Mouse (Mus musculus) CD8-positive naive resting alpha-beta T cell, adult 2 months (primary cell): ENCODE data around the gene Ano1.

Source experiments
- DNase-seq, 2 experiments: peaks; one replicate each; pipeline ENCODE4 v3.0.0; 2022; ENCODE audit warnings: low read depth in 2 of 2, low spot score in 2 of 2

Gene Ano1

GRCm38 (mm10) chr7:144768845-144769244 lies 17.1 kb upstream of the Ano1 start:
- DNase-seq: no peak

GRCm38 (mm10) chr7:144764537-144765282 lies 12.9 kb upstream of the Ano1 start:
- DNase-seq: no peak

- DNase-seq: no peak
These were observed 12.2 kb upstream of the Ano1 start for GRCm38 (mm10) chr7:144764013-144764412.

GRCm38 (mm10) chr7:144762496-144763235 lies 10.9 kb upstream of the Ano1 start:
- DNase-seq: no peak

GRCm38 (mm10) chr7:144760228-144760627 lies 8.5 kb upstream of the Ano1 start:
- no peak for DNase-seq

DNA sequence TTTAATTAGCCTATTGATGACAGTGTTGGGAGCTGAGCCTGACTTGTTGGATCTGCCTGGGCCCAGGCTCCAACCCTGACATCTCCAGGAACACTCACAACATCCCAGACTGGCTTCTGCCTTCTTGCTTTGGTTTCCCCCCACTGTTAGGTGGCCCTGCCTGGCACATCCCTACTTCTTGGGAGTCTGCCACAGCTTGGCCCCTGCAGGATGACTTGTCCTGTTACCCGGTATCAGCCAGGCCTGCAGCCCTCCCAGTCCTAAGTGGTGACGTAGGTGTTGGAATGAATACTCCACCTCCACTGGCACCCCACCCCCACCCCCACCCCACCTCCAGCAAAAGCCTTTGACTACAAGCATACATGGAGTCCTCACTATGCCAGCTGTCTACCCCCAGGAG lies 7.7 kb upstream of the Ano1 start:
- no peak for DNase-seq

GRCm38 (mm10) chr7:144755511-144756378 lies 4.0 kb upstream of the Ano1 start:
- DNase-seq: no peak

GRCm38 (mm10) chr7:144754722-144755121 lies 2.9 kb upstream of the Ano1 start:
- DNase-seq: no peak

DNA sequence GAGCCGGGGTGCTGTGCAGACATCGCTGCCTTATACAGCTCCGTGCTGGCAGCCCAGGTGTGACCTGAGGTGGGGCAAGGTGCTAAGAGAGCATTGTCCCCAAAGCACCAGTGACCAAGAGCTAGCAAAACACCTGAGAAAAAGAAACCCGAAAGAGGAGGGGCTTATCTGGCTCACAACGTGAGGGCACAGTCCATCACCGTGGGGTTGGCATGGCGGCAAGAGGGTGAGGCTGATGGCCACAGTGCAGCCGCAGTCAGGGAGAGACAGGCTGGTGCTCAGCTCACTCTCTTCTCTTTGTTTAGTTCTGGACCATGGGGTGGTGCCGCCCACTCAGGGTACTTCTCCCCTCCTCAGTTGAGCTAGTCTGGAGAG lies 1.9 kb upstream of the Ano1 start:
- DNase-seq: no peak

GRCm38 (mm10) chr7:144752919-144753656 lies 1.3 kb upstream of the Ano1 start:
- no peak for DNase-seq

- no peak for DNase-seq
These were observed 4.0 kb downstream of the Ano1 start for GRCm38 (mm10) chr7:144747756-144748155.

DNA sequence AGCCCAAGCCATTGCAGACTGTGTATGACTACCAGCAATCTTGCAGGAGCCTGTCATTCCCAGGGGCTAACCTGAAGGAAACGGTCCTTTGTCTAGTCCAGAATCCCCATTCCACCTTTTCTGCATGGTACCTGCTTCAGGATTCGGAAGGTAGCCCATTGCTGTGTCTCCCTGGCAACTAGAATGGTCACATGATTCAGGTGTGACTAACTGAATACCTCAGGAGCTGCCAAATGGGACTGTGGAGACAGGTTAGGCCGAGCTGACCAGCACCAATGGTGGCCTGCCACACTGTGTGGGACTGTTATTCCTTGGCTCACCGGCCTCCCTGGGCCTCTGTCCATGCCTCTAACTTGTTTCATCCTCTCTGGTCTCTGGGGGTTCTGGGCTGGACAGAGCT lies 5.3 kb downstream of the Ano1 start:
- DNase-seq: no peak

DNA sequence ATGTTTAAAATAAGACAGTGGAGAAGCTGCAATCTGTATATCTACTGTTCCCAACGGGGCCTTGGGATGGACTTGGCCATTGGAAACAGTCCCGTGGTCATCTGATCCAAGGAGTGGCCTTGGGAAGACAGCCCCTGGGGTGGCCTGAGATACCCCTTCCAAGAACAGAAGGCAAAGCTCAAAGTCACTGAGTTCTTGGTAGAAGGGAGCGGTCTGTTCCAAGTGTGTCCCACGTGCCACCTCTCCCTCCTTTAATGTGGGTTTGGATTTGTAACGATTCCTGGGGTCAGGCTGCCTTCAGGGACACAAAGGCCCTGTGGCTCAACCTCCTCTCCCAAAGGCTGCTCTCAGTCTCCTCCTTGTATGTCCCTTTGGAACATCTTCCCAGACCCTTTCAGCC lies 7.9 kb downstream of the Ano1 start:
- no peak for DNase-seq

DNA sequence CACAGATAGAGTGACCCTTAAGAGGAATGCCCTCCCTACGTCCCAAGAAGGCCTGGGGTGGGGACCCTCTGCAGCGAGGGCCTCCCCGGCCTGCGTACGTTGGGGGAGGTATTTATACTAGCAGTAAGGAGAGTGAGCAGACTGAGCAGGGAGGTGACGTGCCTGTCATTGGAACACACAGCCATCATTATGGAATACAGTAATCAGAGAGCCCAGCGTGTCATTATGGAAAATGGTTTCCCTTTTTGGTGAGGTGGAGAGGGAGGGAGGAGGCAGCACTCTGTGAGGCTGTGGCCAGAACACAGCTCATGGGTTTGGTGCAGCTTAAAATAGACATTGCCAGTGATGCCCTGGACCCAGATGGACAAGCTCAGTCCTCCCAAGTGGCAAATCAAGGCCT lies 11.1 kb downstream of the Ano1 start:
- DNase-seq: no peak

GRCm38 (mm10) chr7:144739810-144740209 lies 12.0 kb downstream of the Ano1 start:
- no peak for DNase-seq

- DNase-seq: no peak
These were observed 13.4 kb downstream of the Ano1 start for GRCm38 (mm10) chr7:144738357-144738798.

DNA sequence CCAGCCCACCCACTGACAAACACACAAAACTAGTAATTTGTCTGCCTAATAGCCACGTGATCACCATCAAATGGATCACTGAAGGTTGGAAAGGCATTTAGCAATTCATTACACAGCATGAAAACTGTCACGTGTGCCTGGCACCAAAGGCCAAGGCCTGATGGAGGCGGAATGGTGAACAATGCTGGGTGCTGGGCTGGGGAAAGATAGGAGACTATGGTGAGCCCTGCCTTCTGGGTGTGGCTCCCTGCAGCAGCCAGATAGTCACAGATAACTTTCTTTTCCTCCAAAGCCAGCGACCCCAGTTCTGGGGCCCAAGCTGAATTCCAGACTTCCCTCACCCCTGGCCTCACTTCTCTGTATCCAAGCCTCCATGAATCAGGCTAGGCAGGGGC lies 19.9 kb downstream of the Ano1 start:
- no peak for DNase-seq

DNA sequence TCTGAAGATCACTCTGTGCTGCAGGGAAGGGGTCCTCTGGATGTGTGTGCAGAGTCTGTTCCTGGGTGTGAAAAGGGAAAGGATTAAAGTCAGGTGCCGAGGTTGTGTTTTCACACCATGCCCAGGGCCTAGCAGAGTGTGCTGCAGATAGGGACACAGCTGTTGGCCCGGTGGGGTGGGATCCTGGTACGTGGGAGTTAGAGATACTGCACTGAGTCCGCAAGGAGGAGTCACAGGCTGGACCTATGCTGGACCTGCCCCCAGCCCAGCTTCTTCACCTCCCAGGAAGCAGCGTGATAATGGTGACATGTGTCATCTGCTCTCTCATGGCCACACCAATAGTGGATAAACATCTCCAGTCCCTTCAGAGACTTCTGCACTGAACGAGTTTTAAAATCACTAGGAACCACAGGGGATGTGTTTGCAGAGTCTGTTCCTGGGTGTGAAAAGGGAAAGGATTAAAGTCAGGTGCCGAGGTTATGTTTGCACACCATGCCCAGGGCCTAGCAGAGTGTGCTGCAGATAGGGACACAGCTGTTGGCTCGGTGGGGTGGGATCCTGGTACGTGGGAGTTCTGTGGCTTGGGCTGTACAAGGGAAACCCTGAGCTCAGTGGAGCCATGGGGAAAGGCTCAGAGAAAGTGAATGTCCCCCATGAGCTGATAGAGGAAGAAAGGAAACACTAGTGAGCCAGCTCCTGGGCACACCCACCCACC lies 20.4 kb downstream of the Ano1 start:
- DNase-seq: no peak

DNA sequence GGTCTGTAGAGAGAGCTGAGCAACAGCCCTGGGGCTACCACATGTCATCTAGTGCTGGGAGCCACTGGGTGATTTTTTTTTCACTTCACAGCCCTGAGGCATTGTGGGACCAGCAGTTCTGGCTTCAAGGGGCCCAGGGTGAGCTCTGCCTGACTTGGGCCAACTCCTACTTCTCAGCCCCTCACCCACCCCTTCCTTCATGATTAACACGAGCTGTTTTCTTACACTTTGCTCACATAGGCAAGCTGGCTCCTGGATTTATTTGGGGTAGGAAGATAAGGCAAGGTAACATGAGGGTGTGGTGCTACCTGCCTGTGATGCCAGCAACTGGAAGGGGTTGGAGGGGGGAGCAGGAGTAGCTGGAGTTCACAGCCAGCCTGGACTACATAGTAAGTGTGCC lies 27.5 kb downstream of the Ano1 start:
- DNase-seq: no peak

DNA sequence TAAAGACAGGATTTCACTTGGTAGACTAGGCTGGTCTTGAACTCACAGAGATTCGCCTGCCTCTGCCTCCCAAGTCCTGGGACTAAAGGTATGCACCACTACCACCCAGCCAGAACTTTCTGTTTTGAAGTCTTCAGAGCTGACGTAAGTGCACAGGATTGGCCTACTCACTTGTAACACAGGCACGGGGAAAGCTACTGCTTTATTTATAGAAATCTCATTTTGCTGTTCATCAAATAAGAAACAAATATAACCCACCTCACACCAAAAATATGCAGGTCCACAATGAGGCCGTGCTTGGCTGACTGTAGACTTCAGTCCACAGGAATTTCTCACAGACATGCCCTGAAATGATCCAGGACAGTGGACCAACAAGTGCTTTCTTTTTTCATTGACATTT lies 31.8 kb downstream of the Ano1 start:
- no peak for DNase-seq
